ENCODE assay signal across 9 mouse cellular contexts in the genomic region with DNA sequence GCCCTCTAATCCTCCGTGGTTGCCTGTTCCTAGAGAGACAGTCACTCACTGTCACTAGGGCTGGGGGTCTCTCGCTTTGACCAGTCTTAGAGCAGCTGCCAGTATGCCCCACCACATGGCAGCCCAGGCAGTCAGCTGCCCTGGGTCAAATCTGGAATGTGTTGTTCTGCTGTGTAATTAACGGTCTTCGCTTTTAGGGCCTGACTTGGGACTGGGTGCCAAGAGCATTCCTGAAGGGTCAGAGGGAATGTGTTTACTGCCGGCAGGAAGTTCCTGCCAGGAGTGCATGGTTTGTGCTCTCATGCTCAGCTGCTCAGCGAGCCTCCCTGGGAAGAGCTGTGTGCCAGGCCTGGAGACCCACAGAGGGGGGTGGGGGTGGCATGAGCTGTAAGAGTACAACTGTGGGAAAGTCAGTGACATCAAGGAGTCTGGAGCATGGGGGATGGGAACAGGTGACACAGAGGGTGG.
DNase-seq lines count a peak whose midpoint lies in the region; ATAC-seq lines count a peak whose summit lies in the region.
"Had no signal": no experiment of that assay in that cellular context is flagged by ENCODE, and none has a peak within 500 bp of the region (broad histone marks: within the 10 kb centered on the region; RNA-seq: fewer than 3 reads in every experiment).

No protein-coding gene starts in this region.

- H3K4me1 ChIP-seq in forebrain, embryonic 14.5 days (ENCODE audit: control insufficient read depth, insufficient read depth, low read length), result no peaks in the 10 kb centered on the region
- peaks cover 14% of the 10 kb centered on the region for H3K4me1 ChIP-seq in lung, embryonic 16.5 days (replicated peaks; ENCODE audit: control insufficient read depth, insufficient read depth, low read length)

- H3K36me3 ChIP-seq in forebrain, embryonic 14.5 days (ENCODE audit: control insufficient read depth, insufficient read depth, low read length), result no peaks in the 10 kb centered on the region
- H3K36me3 ChIP-seq in lung, embryonic 16.5 days (ENCODE audit: control insufficient read depth, insufficient read depth, low read length), result no peaks in the 10 kb centered on the region

- no peaks in the 10 kb centered on the region for H3K27me3 ChIP-seq in forebrain, embryonic 14.5 days (replicated peaks; ENCODE audit: control insufficient read depth, insufficient read depth, low read length)
- H3K27me3 ChIP-seq in lung, embryonic 16.5 days (ENCODE audit: control insufficient read depth, insufficient read depth, low read depth, low read length), result no peaks in the 10 kb centered on the region
- H3K27me3 ChIP-seq: CH12.LX had no signal

- no peak overlapping the region for H3K27ac ChIP-seq in forebrain, embryonic 14.5 days (ENCODE audit: low read depth, low read length)
- H3K27ac ChIP-seq in lung, embryonic 16.5 days (ENCODE audit: low read length), result peak overlapping the region; percentile 64

- no peak overlapping the region for H3K4me2 ChIP-seq in forebrain, embryonic 14.5 days (ENCODE audit: low read length)
- H3K4me2 ChIP-seq in lung, embryonic 16.5 days (ENCODE audit: low read depth, low read length), result no peak overlapping the region

- H3K9ac ChIP-seq in forebrain, embryonic 14.5 days (ENCODE audit: low read length), result no peak overlapping the region
- no peak overlapping the region for H3K9ac ChIP-seq in lung, embryonic 16.5 days (ENCODE audit: low read length)

- WGBS in forebrain, embryonic 14.5 days, result 49% methylated on average over 6 of the region's 6 CpGs
- WGBS in lung, embryonic 16.5 days, result 9% methylated on average over 6 of the region's 6 CpGs

- 0 out of 2 replicates have a peak, but pooled peaks cover 4% of the 10 kb centered on the region for H3K9me3 ChIP-seq in forebrain, embryonic 14.5 days (replicated peaks; ENCODE audit: control insufficient read depth, low read length)
- H3K9me3 ChIP-seq in lung, embryonic 16.5 days (ENCODE audit: control insufficient read depth, low read length), result no peaks in the 10 kb centered on the region

- no peak overlapping the region for H3K4me3 ChIP-seq in forebrain, embryonic 14.5 days (ENCODE audit: low read depth, low read length)
- H3K4me3 ChIP-seq in lung, embryonic 16.5 days (ENCODE audit: low read length), result no peak overlapping the region

- peak; percentile 61 for ATAC-seq in forebrain, embryonic 14.5 days
- ATAC-seq in lung, embryonic 16.5 days (ENCODE audit: low read depth), result peak; percentile 80
- ATAC-seq in cerebellum, adult (ENCODE audit: insufficient number of reproducible peaks, low FRiP score, low TSS enrichment), result no peak

- peak; percentile 93 for DNase-seq in heart, adult 11 months
- no peak for DNase-seq in heart, adult 8-10 months (ENCODE audit: low spot score)
- peak; percentile 6 for DNase-seq in forebrain, embryonic 14.5 days (ENCODE audit: low spot score)
- peak; percentile 10 for DNase-seq in hindlimb bud, embryonic 11.5 days (ENCODE audit: extremely low spot score, low read depth, low spot score)
- no peak for DNase-seq in cerebellum, adult 9-10 months
- no peak for DNase-seq in T-cell, adult 2 months (ENCODE audit: low spot score)

Comparison
In these comparisons a context has a peak if more than half of its experiments do, and no peak if none do; other contexts are left out.
1. DNase-seq: peak in heart, adult 11 months (single experiment), forebrain, embryonic 14.5 days (single experiment) and hindlimb bud, embryonic 11.5 days (single experiment); none in heart, adult 8-10 months (single experiment), cerebellum, adult 9-10 months (single experiment) and T-cell, adult 2 months (single experiment).